9 mouse cellular contexts compared by ENCODE assay signal in the genomic region with DNA sequence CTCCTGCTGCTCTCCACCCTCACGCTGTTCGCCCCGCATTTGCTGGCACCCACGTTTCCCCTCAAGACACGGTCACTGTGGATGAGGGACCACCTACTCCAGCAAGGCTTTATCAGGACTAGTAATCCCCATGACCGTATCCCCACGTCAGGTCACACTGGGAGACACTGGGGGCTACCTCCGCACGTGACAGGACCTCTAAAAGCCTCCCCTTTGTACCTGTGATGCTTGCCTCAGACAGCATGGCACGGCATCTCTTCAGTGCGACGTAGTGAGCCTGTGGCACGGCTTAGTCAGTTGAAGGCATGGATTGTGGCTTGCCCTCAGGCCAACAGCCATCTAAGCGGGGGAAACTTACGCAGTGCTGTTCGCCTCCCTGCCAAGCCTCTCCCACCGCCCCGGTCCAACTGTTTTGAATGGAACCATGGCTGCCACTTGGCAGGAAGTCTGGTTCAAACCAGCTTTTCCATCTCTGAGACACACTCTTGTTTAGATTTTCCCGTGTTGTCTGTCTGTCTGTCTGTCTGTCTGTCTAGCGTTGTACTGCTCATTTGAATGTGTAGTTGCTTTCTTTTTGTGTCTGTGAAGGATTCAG.
DNase-seq lines count a peak whose midpoint lies in the region; ATAC-seq and TF ChIP-seq lines count a peak whose summit lies in the region.
"Had no signal": no experiment of that assay in that cellular context is flagged by ENCODE, and none has a peak within 500 bp of the region (broad histone marks: within the 10 kb centered on the region; RNA-seq: fewer than 3 reads in every experiment).

No protein-coding gene starts in this region.

- no peaks in the 10 kb centered on the region for H3K27me3 ChIP-seq in hindbrain, embryonic 15.5 days
- no peaks in the 10 kb centered on the region for H3K27me3 ChIP-seq in hindbrain, embryonic 11.5 days (ENCODE audit: control insufficient read depth, insufficient read depth, low read length)
- H3K27me3 ChIP-seq in E14TG2a.4 (ENCODE audit: insufficient read depth, low read length), result peaks cover 19% of the 10 kb centered on the region
- no peaks in the 10 kb centered on the region for H3K27me3 ChIP-seq in forebrain, embryonic 15.5 days

- DNase-seq in hindbrain, embryonic 11.5 days (ENCODE audit: low spot score), result no peak
- peak; percentile 49 for DNase-seq in lung, postnatal 14 days
- no peak for DNase-seq in adipocyte (ENCODE audit: low spot score)
- DNase-seq in layer of hippocampus, adult 9-11 months, result no peak
- no peak for DNase-seq in adrenal gland, postnatal 4 days (ENCODE audit: low spot score in 2 of 2)

- 70% methylated on average over 20 of the region's 20 CpGs for WGBS in hindbrain, embryonic 15.5 days
- WGBS in hindbrain, embryonic 11.5 days, result 75% methylated on average over 20 of the region's 20 CpGs
- WGBS in forebrain, embryonic 15.5 days, result 66% methylated on average over 20 of the region's 20 CpGs

- H3K9ac ChIP-seq in hindbrain, embryonic 15.5 days, result no peak overlapping the region
- H3K9ac ChIP-seq in hindbrain, embryonic 11.5 days (ENCODE audit: low read depth, low read length), result no peak overlapping the region
- 0 out of 2 replicates have a peak overlapping the region, but pooled peaks have one; percentile 2 for H3K9ac ChIP-seq in forebrain, embryonic 15.5 days (replicated peaks)
- H3K9ac ChIP-seq: liver, embryonic 14.5 days had no signal

- peaks cover 6% of the 10 kb centered on the region; the same call in 1 of the 2 replicates for H3K4me1 ChIP-seq in hindbrain, embryonic 15.5 days (replicated peaks)
- H3K4me1 ChIP-seq in hindbrain, embryonic 11.5 days (replicated peaks; ENCODE audit: control insufficient read depth, insufficient read depth, low read length), result no peaks in the 10 kb centered on the region; the same call in 1 of the 2 replicates
- H3K4me1 ChIP-seq in E14TG2a.4 (replicated peaks; ENCODE audit: low read depth, low read length), result peaks cover 14% of the 10 kb centered on the region
- H3K4me1 ChIP-seq in forebrain, embryonic 15.5 days, result peaks cover 7% of the 10 kb centered on the region

- no peaks in the 10 kb centered on the region for H3K9me3 ChIP-seq in hindbrain, embryonic 15.5 days
- H3K9me3 ChIP-seq in hindbrain, embryonic 11.5 days (ENCODE audit: control insufficient read depth, low read length), result no peaks in the 10 kb centered on the region
- H3K9me3 ChIP-seq in E14TG2a.4 (ENCODE audit: low read length), result no peaks in the 10 kb centered on the region
- no peaks in the 10 kb centered on the region for H3K9me3 ChIP-seq in forebrain, embryonic 15.5 days

- no peak overlapping the region for H3K27ac ChIP-seq in hindbrain, embryonic 15.5 days (replicated peaks)
- H3K27ac ChIP-seq in hindbrain, embryonic 11.5 days (ENCODE audit: low read depth, low read length), result no peak overlapping the region
- peak overlapping the region; percentile 40; the same call in 1 of the 2 replicates for H3K27ac ChIP-seq in forebrain, embryonic 15.5 days (replicated peaks)
- H3K27ac ChIP-seq: liver, embryonic 14.5 days had no signal

- H3K4me2 ChIP-seq in hindbrain, embryonic 15.5 days, result peak overlapping the region; percentile 15; the same call in 1 of the 2 replicates
- no peak overlapping the region for H3K4me2 ChIP-seq in hindbrain, embryonic 11.5 days (replicated peaks; ENCODE audit: low read depth, low read length)
- peak overlapping the region; percentile 26 for H3K4me2 ChIP-seq in forebrain, embryonic 15.5 days (replicated peaks)

- no peak for ATAC-seq in hindbrain, embryonic 15.5 days (ENCODE audit: low FRiP score, low read depth)
- ATAC-seq in hindbrain, embryonic 11.5 days (ENCODE audit: low FRiP score), result no peak
- 0 out of 2 replicates have a peak, but pooled peaks have one; percentile 28 for ATAC-seq in forebrain, embryonic 15.5 days (replicated peaks)

- no peak for TF ChIP-seq CTCF in E14TG2a.4 (conservative IDR thresholded peaks at IDR 0.05; ENCODE audit: low read length)

- no peak overlapping the region for H3K4me3 ChIP-seq in hindbrain, embryonic 15.5 days
- H3K4me3 ChIP-seq in hindbrain, embryonic 11.5 days (ENCODE audit: low read depth, low read length), result no peak overlapping the region
- peak overlapping the region; percentile 39 for H3K4me3 ChIP-seq in E14TG2a.4 (replicated peaks; ENCODE audit: low read length)
- H3K4me3 ChIP-seq in forebrain, embryonic 15.5 days, result no peak overlapping the region

- no peaks in the 10 kb centered on the region for H3K36me3 ChIP-seq in hindbrain, embryonic 15.5 days
- H3K36me3 ChIP-seq in hindbrain, embryonic 11.5 days (ENCODE audit: control insufficient read depth, insufficient read depth, low read length), result no peaks in the 10 kb centered on the region
- H3K36me3 ChIP-seq in E14TG2a.4 (ENCODE audit: insufficient read depth, low read length), result no peaks in the 10 kb centered on the region
- H3K36me3 ChIP-seq in forebrain, embryonic 15.5 days, result no peaks in the 10 kb centered on the region
